Mouse (Mus musculus): ENCODE measurements around the gene Spsb1. TPM values are rescaled to one million over a fixed set of nuclear protein-coding genes. Genes with fewer than 3 reads are reported as not detected.

The Spsb1 gene
- polyA plus RNA-seq, 1 experiment from 2014 or later, result 22.6 TPM

DNA sequence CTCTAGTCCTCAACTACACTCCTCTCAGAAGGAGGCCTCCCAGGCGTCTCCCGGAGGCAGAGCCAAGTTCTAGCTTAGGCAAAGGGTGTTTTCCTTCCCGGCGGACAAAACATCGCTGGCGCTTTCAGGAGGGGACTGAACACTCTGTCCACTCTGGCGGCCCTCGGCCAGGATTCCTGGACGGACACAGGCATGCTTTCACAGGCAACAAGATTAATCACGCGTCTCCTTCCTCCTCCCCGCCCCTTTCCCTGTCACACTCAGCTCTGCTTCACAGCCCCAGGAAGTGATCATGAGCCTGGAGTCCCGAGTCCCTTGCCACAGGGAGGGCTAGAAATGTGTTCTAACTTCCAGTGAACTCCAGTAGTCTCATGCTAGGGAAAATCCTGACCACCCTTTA, 65.0 kb downstream of the Spsb1 start:
- no peak overlapping the region for H3K4me2 ChIP-seq (replicated peaks)

DNA sequence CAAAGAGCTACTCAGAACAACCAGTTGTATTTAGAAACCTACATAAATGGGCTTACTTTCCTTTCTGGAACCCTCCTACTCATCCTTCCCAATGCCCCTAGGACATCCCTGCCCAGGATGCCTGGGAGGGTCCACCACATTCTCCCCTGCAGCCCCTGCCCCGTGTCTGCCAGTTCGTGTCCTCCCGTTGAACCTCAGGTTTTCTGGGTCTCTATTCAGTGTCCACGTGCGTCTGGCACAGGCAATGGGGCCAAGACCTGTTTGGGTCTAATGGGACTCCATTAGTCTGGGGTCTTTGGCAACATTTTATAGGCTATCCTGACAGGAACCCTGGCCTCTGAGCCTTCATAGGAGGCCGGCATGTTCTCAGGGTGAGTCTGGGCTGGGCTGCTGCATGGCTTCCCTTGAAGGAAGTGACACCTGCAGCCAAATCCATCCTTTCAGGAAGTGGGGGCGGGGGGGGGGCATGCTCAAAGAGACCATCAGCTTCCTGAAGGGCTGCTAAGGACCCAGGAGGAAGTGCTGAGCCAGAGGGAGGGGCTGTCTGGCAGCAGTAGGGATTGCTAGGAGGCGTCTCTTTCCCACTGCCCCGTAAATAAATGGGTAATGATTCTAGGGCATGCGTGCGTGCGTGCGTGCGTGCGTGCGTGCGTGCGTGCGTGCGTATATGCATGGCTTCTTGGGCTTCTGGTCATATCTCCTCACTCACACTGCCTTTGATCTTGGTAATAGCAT, 65.9 kb downstream of the Spsb1 start:
- Histone ChIP-seq H3K36me3 (no peaks in the 10 kb centered on the region), H3K4me3 (no peak overlapping the region), H3K9me3 (no peaks in the 10 kb centered on the region), H3K4me1 (peaks cover 64% of the 10 kb centered on the region), H3K9ac (no peak overlapping the region), H3K4me2 (replicated peaks) (no peak overlapping the region), H3K27me3 (no peaks in the 10 kb centered on the region), H3K27ac (peak overlapping the region; percentile 91; the same call in 1 of the 2 replicates)
- no peak for ATAC-seq (ENCODE audit: insufficient number of reproducible peaks, insufficient read depth, low FRiP score, low TSS enrichment)
- WGBS, result 82% methylated on average over 20 of the region's 20 CpGs

More for the DNA sequence above, 65.0 kb downstream of the Spsb1 start:
- Histone ChIP-seq H3K4me1 (peaks cover 73% of the 10 kb centered on the region), H3K9me3 (no peaks in the 10 kb centered on the region), H3K36me3 (no peaks in the 10 kb centered on the region), H3K27me3 (no peaks in the 10 kb centered on the region), H3K9ac (0 out of 2 replicates have a peak overlapping the region, but pooled peaks have one; percentile 20), H3K4me3 (no peak overlapping the region), H3K27ac (peak overlapping the region; percentile 91)
- ATAC-seq (ENCODE audit: insufficient number of reproducible peaks, insufficient read depth, low FRiP score, low TSS enrichment), result no peak
- WGBS, result 32% methylated on average over 13 of the region's 13 CpGs

DNA sequence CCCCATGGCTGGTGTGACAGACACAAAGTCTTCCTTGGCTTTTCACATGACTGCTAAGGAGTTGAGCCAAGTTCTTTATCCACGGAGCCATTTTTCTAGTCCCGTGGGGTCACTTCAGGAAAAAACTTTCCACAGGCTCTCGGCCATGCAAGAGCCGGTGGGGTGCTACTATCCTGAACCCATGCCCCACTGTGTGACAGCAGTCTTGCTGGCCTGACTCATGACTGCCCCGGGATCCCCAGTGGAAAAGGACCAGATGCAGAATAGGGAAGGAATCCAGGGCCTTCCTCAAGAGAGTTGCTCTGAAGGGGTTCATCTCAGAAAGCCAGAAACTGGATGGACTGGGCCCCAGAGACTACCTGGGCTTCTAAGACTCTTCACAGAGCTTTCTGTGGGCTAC, 66.7 kb downstream of the Spsb1 start:
- Histone ChIP-seq H3K4me1 (peaks cover 57% of the 10 kb centered on the region), H3K9ac (no peak overlapping the region), H3K27me3 (no peaks in the 10 kb centered on the region), H3K9me3 (no peaks in the 10 kb centered on the region), H3K4me3 (no peak overlapping the region), H3K36me3 (no peaks in the 10 kb centered on the region), H3K27ac (no peak overlapping the region), H3K4me2 (replicated peaks) (no peak overlapping the region)
- ATAC-seq (ENCODE audit: insufficient number of reproducible peaks, insufficient read depth, low FRiP score, low TSS enrichment), result no peak
- WGBS, result 94% methylated on average over 5 of the region's 5 CpGs

DNA sequence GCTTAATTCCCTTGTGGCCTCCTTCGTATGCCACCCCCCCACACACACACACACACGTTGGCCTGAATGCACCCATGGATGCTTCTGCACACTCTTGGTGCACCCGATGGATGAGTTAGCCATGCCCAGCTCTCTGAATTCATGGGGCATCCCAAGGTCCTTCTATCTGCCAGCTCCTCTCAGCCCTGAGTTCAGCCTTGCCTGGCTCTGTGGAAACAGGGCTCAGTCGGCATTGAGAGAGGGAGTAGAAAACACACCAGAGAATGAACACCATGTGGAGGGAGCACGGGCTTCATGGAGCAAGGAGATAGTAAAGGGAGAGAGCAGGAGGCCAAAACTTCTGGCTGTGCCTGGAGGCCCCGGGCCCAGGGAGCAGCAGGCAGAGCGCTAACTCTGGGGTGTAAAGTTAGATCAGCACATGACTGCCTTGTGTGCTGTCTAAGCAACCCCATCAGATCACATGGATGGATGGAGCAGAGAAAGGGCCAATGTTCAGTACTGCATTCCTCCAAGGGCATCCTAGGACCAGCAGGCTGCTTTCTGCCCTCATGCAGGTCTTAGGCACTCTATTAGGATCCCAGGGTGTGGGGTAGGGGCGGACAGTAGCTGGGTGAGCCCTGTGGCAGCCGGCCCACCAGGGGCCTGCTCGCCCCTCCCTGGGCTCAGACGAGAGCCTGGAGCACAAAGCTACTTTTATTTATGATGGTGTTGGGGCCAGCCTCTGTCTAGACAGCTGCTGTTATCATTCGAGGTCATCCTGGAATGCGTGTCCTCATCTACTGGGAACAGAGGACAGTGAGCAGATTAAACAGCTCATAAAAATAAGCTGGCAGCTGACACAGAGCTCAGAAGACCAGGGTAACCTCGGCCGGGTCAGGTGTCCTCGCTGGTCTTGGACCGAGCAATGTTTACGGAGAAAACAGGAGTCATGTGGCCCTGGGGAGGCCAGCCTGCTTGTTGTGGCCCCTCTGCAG, 68.3 kb downstream of the Spsb1 start:
- WGBS, result 58% methylated on average over 18 of the region's 18 CpGs
- Histone ChIP-seq H3K36me3 (no peaks in the 10 kb centered on the region), H3K27ac (peak overlapping the region; percentile 43), H3K4me3 (no peak overlapping the region), H3K4me1 (peaks cover 42% of the 10 kb centered on the region), H3K9me3 (no peaks in the 10 kb centered on the region), H3K9ac (0 out of 2 replicates have a peak overlapping the region, but pooled peaks have one; percentile 11), H3K27me3 (no peaks in the 10 kb centered on the region), H3K4me2 (replicated peaks) (no peak overlapping the region)
- no peak for ATAC-seq (ENCODE audit: insufficient number of reproducible peaks, insufficient read depth, low FRiP score, low TSS enrichment)

DNA sequence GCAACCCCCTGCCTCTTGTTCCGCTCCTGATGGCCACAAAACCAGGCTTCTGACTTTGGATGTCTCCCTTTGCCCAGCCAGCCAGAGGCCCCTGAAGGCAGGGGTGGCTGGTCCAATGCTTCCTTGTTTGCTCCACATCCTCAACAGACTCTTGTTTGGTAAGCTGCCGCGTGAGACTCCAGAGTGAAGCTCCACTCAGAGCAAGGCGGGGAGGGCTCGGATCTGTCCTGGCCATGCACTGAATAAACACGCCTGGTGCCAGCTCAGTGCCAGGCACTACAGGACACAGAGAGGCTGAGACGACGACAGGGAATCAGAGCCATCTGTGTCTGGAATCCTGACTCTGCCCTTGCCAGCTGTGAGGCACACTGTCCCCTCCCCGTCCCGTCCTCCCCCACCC, 70.9 kb downstream of the Spsb1 start:
- no peak for ATAC-seq (ENCODE audit: insufficient number of reproducible peaks, insufficient read depth, low FRiP score, low TSS enrichment)
- 75% methylated on average over 10 of the region's 10 CpGs for WGBS
- Histone ChIP-seq H3K4me1 (peaks cover 17% of the 10 kb centered on the region), H3K27me3 (no peaks in the 10 kb centered on the region), H3K27ac (no peak overlapping the region), H3K9ac (0 out of 2 replicates have a peak overlapping the region, but pooled peaks have one; percentile 27), H3K4me2 (replicated peaks) (no peak overlapping the region), H3K4me3 (no peak overlapping the region), H3K36me3 (no peaks in the 10 kb centered on the region), H3K9me3 (no peaks in the 10 kb centered on the region)

DNA sequence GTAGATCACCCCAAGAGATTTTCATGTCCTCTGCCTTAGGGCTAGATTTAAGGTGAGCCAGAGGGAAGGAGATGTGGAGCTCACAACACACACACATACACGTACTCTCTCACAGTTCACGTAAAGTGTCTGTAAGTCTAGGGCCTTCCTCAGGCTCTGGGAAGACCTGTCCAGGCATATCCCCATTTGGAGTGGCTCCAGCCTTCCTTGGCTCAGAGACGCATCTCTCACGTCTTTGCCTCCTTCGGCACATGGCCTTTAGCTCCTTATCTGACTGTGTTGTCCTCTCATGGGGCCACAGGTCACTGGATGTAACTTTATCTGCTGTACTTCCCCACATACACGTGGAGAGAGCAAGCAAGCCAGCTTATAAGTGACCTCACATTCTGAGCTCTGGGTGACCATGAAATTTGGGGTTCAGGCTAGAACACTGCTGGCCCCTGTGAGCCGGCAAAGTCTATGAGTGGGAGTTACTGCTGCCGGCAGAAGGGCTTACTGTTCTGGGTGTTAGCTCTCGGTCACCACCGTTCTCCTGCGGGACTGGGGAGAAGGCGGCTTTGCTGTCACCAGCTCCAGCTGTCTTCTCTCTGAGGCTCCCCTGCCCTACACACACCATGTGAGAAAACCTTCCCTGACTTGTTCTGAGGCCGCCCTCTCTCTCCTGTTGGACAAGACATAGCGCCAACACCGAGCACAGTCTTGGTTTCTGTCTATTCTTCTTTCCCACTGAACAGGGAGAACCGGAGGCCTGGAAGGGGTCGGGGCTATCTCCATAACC, 72.5 kb downstream of the Spsb1 start:
- Histone ChIP-seq H3K4me2 (replicated peaks) (no peak overlapping the region), H3K4me3 (no peak overlapping the region), H3K9me3 (no peaks in the 10 kb centered on the region), H3K36me3 (no peaks in the 10 kb centered on the region), H3K27me3 (0 out of 2 replicates have a peak, but pooled peaks cover 2% of the 10 kb centered on the region), H3K4me1 (peaks cover 26% of the 10 kb centered on the region), H3K27ac (no peak overlapping the region), H3K9ac (no peak overlapping the region)
- WGBS, result 75% methylated on average over 17 of the region's 17 CpGs
- ATAC-seq (ENCODE audit: insufficient number of reproducible peaks, insufficient read depth, low FRiP score, low TSS enrichment), result no peak

DNA sequence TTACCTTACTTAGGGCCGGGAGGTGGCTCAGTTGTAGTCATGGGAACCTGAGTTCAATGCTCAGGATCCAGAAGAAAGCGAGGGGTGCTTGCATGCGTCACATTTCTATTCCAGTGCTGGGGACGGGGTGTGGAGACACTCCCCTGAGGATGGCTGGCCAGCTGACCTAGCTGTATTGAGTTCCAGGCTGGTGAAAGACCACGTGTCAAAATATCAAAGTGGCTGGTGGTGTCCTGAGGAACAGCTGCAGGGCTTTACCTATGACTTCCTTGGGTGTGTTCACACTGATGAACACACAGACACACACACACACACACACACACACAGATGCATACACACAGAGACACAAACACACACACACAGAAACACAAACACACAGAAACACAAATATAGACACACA, 73.9 kb downstream of the Spsb1 start:
- ATAC-seq (ENCODE audit: insufficient number of reproducible peaks, insufficient read depth, low FRiP score, low TSS enrichment), result no peak
- WGBS, result 75% methylated on average over 5 of the region's 5 CpGs
- peaks cover 28% of the 10 kb centered on the region for H3K4me1 ChIP-seq

DNA sequence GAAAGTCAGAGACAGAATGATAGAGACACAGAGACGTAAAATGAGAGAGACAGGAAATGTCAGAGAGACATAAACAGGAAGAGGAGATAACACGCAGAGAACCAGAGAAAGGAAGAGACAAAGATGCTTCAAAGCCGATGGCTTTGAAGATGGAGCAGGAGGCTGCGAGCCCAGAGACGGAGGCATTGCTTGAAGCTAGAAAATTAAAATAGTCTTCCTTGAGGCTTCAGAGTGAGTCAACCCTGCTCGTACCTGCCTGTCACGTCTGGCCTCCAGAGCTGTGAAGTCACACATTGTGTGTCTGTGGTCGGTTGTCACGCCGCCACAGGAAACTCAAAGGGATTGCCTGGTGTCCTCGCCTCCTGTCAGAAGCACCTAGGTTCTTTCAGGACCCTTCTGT, 74.9 kb downstream of the Spsb1 start:
- Histone ChIP-seq H3K36me3 (no peaks in the 10 kb centered on the region), H3K9ac (no peak overlapping the region), H3K4me2 (replicated peaks) (no peak overlapping the region), H3K9me3 (no peaks in the 10 kb centered on the region), H3K27ac (no peak overlapping the region), H3K4me1 (peaks cover 37% of the 10 kb centered on the region), H3K4me3 (no peak overlapping the region), H3K27me3 (0 out of 2 replicates have a peak, but pooled peaks cover 3% of the 10 kb centered on the region)
- 77% methylated on average over 11 of the region's 11 CpGs for WGBS
- no peak for ATAC-seq (ENCODE audit: insufficient number of reproducible peaks, insufficient read depth, low FRiP score, low TSS enrichment)

More for the DNA sequence above, 73.9 kb downstream of the Spsb1 start:
- no peak overlapping the region for H3K9ac ChIP-seq
- H3K27ac ChIP-seq, result no peak overlapping the region
- no peak overlapping the region for H3K4me2 ChIP-seq (replicated peaks)
- H3K4me3 ChIP-seq, result no peak overlapping the region
- H3K9me3 ChIP-seq, result no peaks in the 10 kb centered on the region
- H3K36me3 ChIP-seq, result no peaks in the 10 kb centered on the region
- H3K27me3 ChIP-seq, result 0 out of 2 replicates have a peak, but pooled peaks cover 3% of the 10 kb centered on the region

DNA sequence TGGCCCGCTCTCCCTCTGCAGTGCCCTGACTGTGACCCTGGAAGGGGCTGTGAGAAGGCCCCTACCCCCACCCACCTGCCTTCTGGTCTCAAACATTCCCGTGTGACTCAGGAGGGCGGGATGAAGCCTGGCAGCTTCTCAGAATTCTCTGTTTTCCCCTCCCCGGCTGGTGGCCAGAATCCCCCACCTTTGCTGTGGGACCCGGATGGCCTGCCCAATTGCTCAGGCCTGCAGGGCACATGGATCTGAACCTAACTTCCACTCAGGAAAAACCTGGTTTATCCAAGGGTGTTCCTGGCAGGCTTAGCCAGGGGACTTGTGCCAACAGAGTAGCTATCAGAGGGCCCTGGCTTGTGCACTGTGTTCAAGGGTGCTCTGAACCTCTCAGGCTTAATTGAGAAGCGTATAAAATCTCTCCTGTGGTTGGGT, 76.8 kb downstream of the Spsb1 start:
- Histone ChIP-seq H3K9me3 (no peaks in the 10 kb centered on the region), H3K27me3 (0 out of 2 replicates have a peak, but pooled peaks cover 3% of the 10 kb centered on the region), H3K27ac (peak overlapping the region; percentile 77; the same call in 1 of the 2 replicates), H3K36me3 (no peaks in the 10 kb centered on the region), H3K4me2 (replicated peaks) (no peak overlapping the region), H3K4me1 (peaks cover 48% of the 10 kb centered on the region), H3K4me3 (no peak overlapping the region), H3K9ac (peak overlapping the region; percentile 27; the same call in 1 of the 2 replicates)
- no peak for ATAC-seq (ENCODE audit: insufficient number of reproducible peaks, insufficient read depth, low FRiP score, low TSS enrichment)
- WGBS, result 36% methylated on average over 6 of the region's 6 CpGs

DNA sequence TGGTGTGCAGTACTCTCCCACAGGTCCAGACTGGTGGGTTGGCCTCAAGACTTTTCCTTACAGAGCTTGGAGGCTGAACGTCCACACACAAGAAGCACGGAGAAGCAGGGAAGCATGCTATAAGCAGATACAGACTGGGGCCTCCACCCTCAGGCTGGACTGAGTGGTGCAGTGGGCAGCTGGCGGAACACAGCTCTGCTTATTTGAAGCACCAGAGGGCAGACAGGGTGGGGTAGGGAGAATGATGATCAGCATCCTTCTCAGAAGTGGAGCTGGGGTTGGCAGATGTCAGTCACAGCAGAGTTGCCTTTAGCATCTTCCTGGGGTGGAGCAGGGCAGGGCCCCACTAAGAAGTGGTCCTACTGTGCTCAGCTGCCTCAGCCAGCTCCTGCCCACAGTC, 77.6 kb downstream of the Spsb1 start:
- Histone ChIP-seq H3K27me3 (0 out of 2 replicates have a peak, but pooled peaks cover 3% of the 10 kb centered on the region), H3K9ac (no peak overlapping the region), H3K4me2 (replicated peaks) (no peak overlapping the region), H3K9me3 (no peaks in the 10 kb centered on the region), H3K4me3 (no peak overlapping the region), H3K27ac (peak overlapping the region; percentile 77), H3K4me1 (peaks cover 48% of the 10 kb centered on the region), H3K36me3 (no peaks in the 10 kb centered on the region)
- WGBS, result 43% methylated on average over 3 of the region's 3 CpGs
- ATAC-seq (ENCODE audit: insufficient number of reproducible peaks, insufficient read depth, low FRiP score, low TSS enrichment), result no peak

DNA sequence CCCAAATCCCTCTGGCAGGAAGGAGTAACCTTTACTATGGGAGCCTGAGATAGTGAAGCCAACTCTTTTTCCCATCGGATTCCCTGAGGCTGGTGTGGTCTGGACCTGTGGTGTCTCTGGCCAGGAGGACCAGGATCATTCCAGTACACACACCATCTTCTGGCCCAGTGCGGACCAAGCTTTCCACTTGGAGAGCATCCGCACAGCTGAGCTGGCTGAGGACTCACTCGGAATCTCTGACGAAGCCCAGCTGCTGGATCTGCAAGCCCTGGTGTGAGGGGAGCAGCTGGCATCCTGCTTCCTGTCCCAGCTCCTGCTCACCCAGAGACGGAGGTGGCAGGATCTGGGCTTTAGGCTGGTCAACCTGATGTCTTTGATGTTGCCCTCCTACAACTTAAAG, 78.1 kb downstream of the Spsb1 start:
- peaks cover 48% of the 10 kb centered on the region for H3K4me1 ChIP-seq
- H3K4me2 ChIP-seq (replicated peaks), result no peak overlapping the region

More for the DNA sequence above, 78.1 kb downstream of the Spsb1 start:
- no peaks in the 10 kb centered on the region for H3K36me3 ChIP-seq
- 60% methylated on average over 6 of the region's 6 CpGs for WGBS
- no peak overlapping the region for H3K4me3 ChIP-seq
- no peak for ATAC-seq (ENCODE audit: insufficient number of reproducible peaks, insufficient read depth, low FRiP score, low TSS enrichment)
- peak overlapping the region; percentile 77 for H3K27ac ChIP-seq
- 0 out of 2 replicates have a peak, but pooled peaks cover 3% of the 10 kb centered on the region for H3K27me3 ChIP-seq
- no peaks in the 10 kb centered on the region for H3K9me3 ChIP-seq
- H3K9ac ChIP-seq, result no peak overlapping the region

All from embryonic facial prominence, embryonic 12.5 days (tissue).